Mouse (Mus musculus) embryonic fibroblast, embryonic 13.5 days (primary cell): ENCODE results near the gene Zkscan17.

Source experiments
- CTCF ChIP-seq: IDR thresholded peaks from 2 replicates; pipeline ENCODE4 v1.5.1; 2011; ENCODE audit warnings: mild to moderate bottlenecking, control low read depth, low read length, moderate library complexity, borderline replicate concordance; ENCODE audit not compliant: insufficient read depth
- POLR2A ChIP-seq: IDR thresholded peaks from 2 replicates; pipeline ENCODE4 v1.6.1; 2011; ENCODE audit warnings: low read depth, mild to moderate bottlenecking, control low read depth, low read length, moderate library complexity

DNA sequence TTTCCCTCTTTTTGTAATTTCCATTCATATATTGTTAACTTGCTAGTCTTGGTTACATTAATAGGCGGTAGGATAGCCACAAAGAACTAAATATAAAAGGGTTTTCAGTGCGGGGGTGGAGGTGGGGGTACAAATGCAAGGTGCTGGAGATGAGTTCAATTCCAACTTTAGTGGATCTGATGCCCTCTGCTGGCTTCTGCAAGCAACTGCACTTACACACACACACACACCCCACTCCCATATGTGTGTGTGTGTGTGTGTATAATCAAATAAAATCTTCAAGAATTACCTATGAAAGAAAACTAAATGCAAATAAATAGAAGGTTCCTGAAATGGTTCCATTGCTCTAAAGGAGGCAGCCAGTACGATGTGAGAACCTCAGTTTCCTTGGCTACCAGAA lies 42.8 kb upstream of the Zkscan17 start:
- TF ChIP-seq CTCF (peak; percentile 46; the same call in 1 of the 2 replicates), POLR2A (no peak)
